Mouse (Mus musculus): ENCODE results near the gene Gm42420. TPM values are rescaled to one million over a fixed set of nuclear protein-coding genes. Genes with fewer than 3 reads are reported as not detected.

The Gm42420 gene
- polyA plus RNA-seq, 1 experiment from 2014 or later: 2.2 TPM

- DNase-seq (ENCODE audit: low read depth, low spot score) (no peak), ATAC-seq (peak; percentile 80)
- TF ChIP-seq CTCF (IDR thresholded peaks at IDR 0.05): no peak
- H3K27me3 ChIP-seq: no peaks in the 10 kb centered on the region
- ChIA-PET POLR2A (no interaction called here), CTCF (interaction anchor here (1.2 to 1.4 kb wide), 3 partner anchors 11 to 89 kb away, joined by 3 to 4 read pairs (median 3); no protein-coding TSS in a partner anchor)
- in situ Hi-C loops (cut with MboI; ENCODE audit: low pct_unique_long_range_greater_than_20kb): no loop called here
Observed at GRCm38 (mm10) chr6:39551981-39552636, 33.4 kb upstream of the Gm42420 start.

- TF ChIP-seq CTCF (IDR thresholded peaks at IDR 0.05): no peak
- POLR2A ChIA-PET: no interaction called here
- no peaks in the 10 kb centered on the region for H3K27me3 ChIP-seq
- DNase-seq (ENCODE audit: low read depth, low spot score) (no peak), ATAC-seq (no peak)
- CTCF ChIA-PET: interaction anchor here (1.0 to 1.3 kb wide), 2 partner anchors 18 to 93 kb away, joined by 3 read pairs; partner anchors contain the start of gene Adck2
- in situ Hi-C loops (cut with MboI; ENCODE audit: low pct_unique_long_range_greater_than_20kb): no loop called here
Observed at GRCm38 (mm10) chr6:39554888-39555647, 30.5 kb upstream of the Gm42420 start.

- ATAC-seq (no peak), DNase-seq (ENCODE audit: low read depth, low spot score) (no peak)
- CTCF ChIA-PET: interaction anchor here (0.7 to 1.7 kb wide), 4 partner anchors 18 to 93 kb away, joined by 3 to 5 read pairs (median 3); partner anchors contain the start of gene Adck2
- POLR2A ChIA-PET: interaction anchor here (1.3 kb wide), 1 partner anchor 18 kb away, joined by 3 read pairs; the partner anchor contains the start of gene Adck2
- no peaks in the 10 kb centered on the region for H3K27me3 ChIP-seq
- in situ Hi-C loops (cut with MboI; ENCODE audit: low pct_unique_long_range_greater_than_20kb): no loop called here
- TF ChIP-seq CTCF (IDR thresholded peaks at IDR 0.05): no peak
Observed at GRCm38 (mm10) chr6:39555648-39555945, 30.0 kb upstream of the Gm42420 start.

- ATAC-seq: peak; percentile 48
- ChIA-PET POLR2A (interaction anchor here (0.5 to 1.3 kb wide), 8 partner anchors 16 to 155 kb away, joined by 3 to 4 read pairs (median 3); partner anchors contain the start of gene Adck2), CTCF (interaction anchor here (1.1 to 1.7 kb wide), 5 partner anchors 11 to 78 kb away, joined by 3 to 5 read pairs (median 5); no protein-coding TSS in a partner anchor)
- no peak for TF ChIP-seq CTCF (IDR thresholded peaks at IDR 0.05)
- no peak for DNase-seq (ENCODE audit: low read depth, low spot score)
- no peaks in the 10 kb centered on the region for H3K27me3 ChIP-seq
- in situ Hi-C loops (cut with MboI; ENCODE audit: low pct_unique_long_range_greater_than_20kb): no loop called here
Observed at GRCm38 (mm10) chr6:39556900-39557659, 28.5 kb upstream of the Gm42420 start.

GRCm38 (mm10) chr6:39557723-39558261 lies 27.8 kb upstream of the Gm42420 start, which contains the start of gene Dennd2a:
Gene Dennd2a (minus strand): TSS chr6:39557867.
- DNase-seq (ENCODE audit: low read depth, low spot score): no peak
- ATAC-seq: peak; percentile 73
- ChIA-PET POLR2A (interaction anchor here (0.5 to 1.6 kb wide), 5 partner anchors 20 to 154 kb away, joined by 3 to 7 read pairs (median 3); no protein-coding TSS in a partner anchor), CTCF (interaction anchor here (1.2 to 1.7 kb wide), 3 partner anchors 11 to 79 kb away, joined by 3 to 5 read pairs (median 5); no protein-coding TSS in a partner anchor)
- no peaks in the 10 kb centered on the region for H3K27me3 ChIP-seq
- TF ChIP-seq CTCF (IDR thresholded peaks at IDR 0.05): no peak
- in situ Hi-C loops (cut with MboI; ENCODE audit: low pct_unique_long_range_greater_than_20kb): no loop called here

GRCm38 (mm10) chr6:39559276-39559939 lies 26.1 kb upstream of the Gm42420 start:
- TF ChIP-seq CTCF (IDR thresholded peaks at IDR 0.05): no peak
- DNase-seq (ENCODE audit: low read depth, low spot score): no peak
- CTCF ChIA-PET: interaction anchor here (1.0 to 1.9 kb wide), 2 partner anchors 84 to 145 kb away, joined by 3 to 5 read pairs; no protein-coding TSS in a partner anchor
- in situ Hi-C loops (cut with MboI; ENCODE audit: low pct_unique_long_range_greater_than_20kb): no loop called here
- ATAC-seq: no peak
- no peaks in the 10 kb centered on the region for H3K27me3 ChIP-seq
- POLR2A ChIA-PET: interaction anchor here (1.0 to 1.6 kb wide), 3 partner anchors 14 to 95 kb away, joined by 3 to 7 read pairs (median 7); partner anchors contain the start of gene Adck2

- peak; percentile 83 for TF ChIP-seq CTCF (IDR thresholded peaks at IDR 0.05)
- CTCF ChIA-PET: interaction anchor here (0.7 to 1.3 kb wide), 10 partner anchors 27 to 109 kb away, joined by 3 to 7 read pairs (median 4); no protein-coding TSS in a partner anchor
Observed at GRCm38 (mm10) chr6:39562166-39563015, 23.2 kb upstream of the Gm42420 start.

GRCm38 (mm10) chr6:39567528-39567927 lies 18.0 kb upstream of the Gm42420 start:
- TF ChIP-seq CTCF (IDR thresholded peaks at IDR 0.05): peak; percentile 80
- no peaks in the 10 kb centered on the region for H3K27me3 ChIP-seq
- CTCF ChIA-PET: interaction anchor here (0.6 to 5.6 kb wide), 15 partner anchors 10 to 156 kb away, joined by 3 to 22 read pairs (median 4); no protein-coding TSS in a partner anchor
- in situ Hi-C loops (cut with MboI; ENCODE audit: low pct_unique_long_range_greater_than_20kb): loop anchor here (5.0 kb wide), 1 partner anchor 100 kb away; no protein-coding TSS in a partner anchor
- POLR2A ChIA-PET: interaction anchor here (0.6 to 0.9 kb wide), 2 partner anchors 23 to 135 kb away, joined by 3 read pairs; no protein-coding TSS in a partner anchor
- ATAC-seq (peak; percentile 45), DNase-seq (ENCODE audit: low read depth, low spot score) (no peak)

More at GRCm38 (mm10) chr6:39562166-39563015, 23.2 kb upstream of the Gm42420 start:
- in situ Hi-C loops (cut with MboI; ENCODE audit: low pct_unique_long_range_greater_than_20kb): loop anchor here (5.0 kb wide), 1 partner anchor 50 kb away; no protein-coding TSS in a partner anchor
- H3K27me3 ChIP-seq: no peaks in the 10 kb centered on the region
- ATAC-seq (peak; percentile 71), DNase-seq (ENCODE audit: low read depth, low spot score) (no peak)
- POLR2A ChIA-PET: no interaction called here
